Mouse (Mus musculus): ENCODE measurements at regions not wholly inside any gene's neighbourhood (a gene's known extent, or its start where the extent isn't known, plus 50 kb on each side); places are given as distances from the start of the nearest gene placed in this dataset.

- no peak for DNase-seq
These were observed 90.6 kb upstream of the Foxn2 start for GRCm38 (mm10) chr17:88349825-88350460.

- DNase-seq = no peak
These were observed 89.5 kb upstream of the Foxn2 start for GRCm38 (mm10) chr17:88350986-88351385.

GRCm38 (mm10) chr17:88352960-88353359 lies 87.6 kb upstream of the Foxn2 start:
- no peak for DNase-seq

- no peak for DNase-seq
These were observed 79.3 kb upstream of the Foxn2 start for GRCm38 (mm10) chr17:88361161-88361560.

GRCm38 (mm10) chr17:88362404-88362803 lies 78.1 kb upstream of the Foxn2 start:
- DNase-seq = no peak

GRCm38 (mm10) chr17:88367876-88368275 lies 72.6 kb upstream of the Foxn2 start:
- no peak for DNase-seq

GRCm38 (mm10) chr17:88369971-88370370 lies 70.5 kb upstream of the Foxn2 start:
- no peak for DNase-seq

GRCm38 (mm10) chr17:88370676-88371075 lies 69.8 kb upstream of the Foxn2 start:
- DNase-seq = no peak

- DNase-seq = no peak
These were observed 62.0 kb upstream of the Foxn2 start for GRCm38 (mm10) chr17:88378505-88378904.

- DNase-seq = no peak
These were observed 61.1 kb upstream of the Foxn2 start for GRCm38 (mm10) chr17:88379389-88379788.

GRCm38 (mm10) chr17:88381106-88381505 lies 59.4 kb upstream of the Foxn2 start:
- no peak for DNase-seq

GRCm38 (mm10) chr17:88383447-88383846 lies 57.1 kb upstream of the Foxn2 start:
- no peak for DNase-seq

- DNase-seq = no peak
These were observed 52.0 kb upstream of the Foxn2 start for GRCm38 (mm10) chr17:88388441-88388951.

- no peak for DNase-seq
These were observed 50.6 kb upstream of the Foxn2 start for GRCm38 (mm10) chr17:88389668-88390461.

Measured in thymus, adult 18-20 months (tissue).